Mouse (Mus musculus) liver, adult 2 months (tissue): ENCODE measurements around the gene Tlnrd1.

Source experiments
- CTCF ChIP-seq: fragments of 200-500 bp; IDR thresholded peaks from 2 replicates; pipeline ENCODE4 v1.5.1; 2011; ENCODE audit warnings: low read depth, low read length, control low read depth
- POLR2A ChIP-seq: fragments of 200-500 bp; IDR thresholded peaks from 2 replicates; pipeline ENCODE4 v1.6.1; 2011; ENCODE audit warnings: low read length, control low read depth; ENCODE audit not compliant: insufficient read depth; ENCODE audit errors: extremely low read depth

GRCm38 (mm10) chr7:83868200-83868599, 15.9 kb downstream of the Tlnrd1 start:
- no peak for TF ChIP-seq POLR2A
- TF ChIP-seq CTCF, result no peak
